Mouse (Mus musculus) liver, embryonic 12.5 days (tissue): Measurements from ENCODE around the gene Zzz3. TPM values are rescaled to one million over a fixed set of nuclear protein-coding genes. Genes with fewer than 3 reads are reported as not detected.

Experiments used
- ATAC-seq: fragments of 200-750 bp; cut with Nextera tagmentation; 2 replicates; pipeline ENCODE4 v1.8.0; 2017; ENCODE audit warnings: moderate number of reproducible peaks, mild to moderate bottlenecking, moderate library complexity
- H3K27ac ChIP-seq: fragments of 300-500 bp; sonication (generic); 2 replicates; pipeline ENCODE4 v1.5.1; 2016; ENCODE audit warnings: mild to moderate bottlenecking
- H3K27me3 ChIP-seq: fragments of 300-500 bp; sonication (generic); replicated peaks from 2 replicates; pipeline ENCODE4 v1.6.1; 2016; ENCODE audit warnings: mild to moderate bottlenecking, moderate library complexity
- H3K36me3 ChIP-seq: fragments of 300-500 bp; sonication (generic); 2 replicates; pipeline ENCODE4 v1.6.1; 2016; ENCODE audit warnings: mild to moderate bottlenecking, moderate library complexity
- H3K4me1 ChIP-seq: fragments of 300-500 bp; sonication (generic); 2 replicates; pipeline ENCODE4 v1.6.1; 2016
- H3K4me2 ChIP-seq: fragments of 300-500 bp; sonication (generic); 2 replicates; pipeline ENCODE4 v1.6.1; 2016; ENCODE audit warnings: mild to moderate bottlenecking, moderate library complexity
- H3K4me3 ChIP-seq: fragments of 300-500 bp; sonication (generic); 2 replicates; pipeline ENCODE4 v1.5.1; 2016; ENCODE audit warnings: mild to moderate bottlenecking, moderate library complexity
- H3K9ac ChIP-seq: fragments of 300-500 bp; sonication (generic); 2 replicates; pipeline ENCODE4 v1.6.1; 2016; ENCODE audit warnings: mild to moderate bottlenecking, moderate library complexity
- H3K9me3 ChIP-seq: fragments of 300-500 bp; sonication (generic); replicated peaks from 2 replicates; pipeline ENCODE4 v1.6.1; 2016; ENCODE audit warnings: mild to moderate bottlenecking, moderate library complexity
- WGBS: fragments of 180-500 bp; shearing (Covaris S2); methylation state at CpG from one replicate; pipeline ENCODE4 v1.1.7; 2016; ENCODE audit not compliant: insufficient replicate concordance; 5-methylcytosine and 5-hydroxymethylcytosine counted together
- polyA plus RNA-seq: library from polyadenylated mRNA; unstranded; fragments of >200 nt; fragmentation: Nextera tagmentation; extraction: Ambion mirVana; gene quantifications from 2 replicates; pipeline ENCODE4 v1.2.1, GENCODE M21; 2016

Gene Zzz3
- polyA plus RNA-seq, 1 experiment from 2014 or later, result 25.7 TPM

GRCm38 (mm10) chr3:152484206-152484605 lies 88.9 kb downstream of the Zzz3 start:
- no peak overlapping the region for H3K4me2 ChIP-seq
- peaks cover 2% of the 10 kb centered on the region for H3K4me1 ChIP-seq
- 76% methylated on average over 6 of the region's 6 CpGs for WGBS
- no peak for ATAC-seq
- no peaks in the 10 kb centered on the region for H3K36me3 ChIP-seq
- no peak overlapping the region for H3K9ac ChIP-seq
- H3K9me3 ChIP-seq, result peaks cover 10% of the 10 kb centered on the region
- H3K27ac ChIP-seq, result no peak overlapping the region
- H3K4me3 ChIP-seq, result no peak overlapping the region
- no peaks in the 10 kb centered on the region; the same call in 1 of the 2 replicates for H3K27me3 ChIP-seq

- WGBS, result 74% methylated on average over 4 of the region's 4 CpGs
- H3K4me2 ChIP-seq, result no peak overlapping the region
- H3K36me3 ChIP-seq, result no peaks in the 10 kb centered on the region
- H3K9me3 ChIP-seq, result peaks cover 10% of the 10 kb centered on the region
- no peak overlapping the region for H3K9ac ChIP-seq
- H3K4me3 ChIP-seq, result no peak overlapping the region
- ATAC-seq, result no peak
- no peaks in the 10 kb centered on the region for H3K27me3 ChIP-seq
- no peak overlapping the region for H3K27ac ChIP-seq
- no peaks in the 10 kb centered on the region for H3K4me1 ChIP-seq
Measured at GRCm38 (mm10) chr3:152488964-152489363, 93.7 kb downstream of the Zzz3 start.

- peaks cover 10% of the 10 kb centered on the region for H3K9me3 ChIP-seq
- H3K4me1 ChIP-seq, result no peaks in the 10 kb centered on the region
- 67% methylated on average over 5 of the region's 5 CpGs for WGBS
- no peaks in the 10 kb centered on the region for H3K36me3 ChIP-seq
- no peak overlapping the region for H3K9ac ChIP-seq
- H3K4me2 ChIP-seq, result no peak overlapping the region
- no peak overlapping the region for H3K27ac ChIP-seq
- H3K4me3 ChIP-seq, result no peak overlapping the region
- ATAC-seq, result no peak
- H3K27me3 ChIP-seq, result no peaks in the 10 kb centered on the region; the same call in 1 of the 2 replicates
Measured at GRCm38 (mm10) chr3:152490423-152490822, 95.2 kb downstream of the Zzz3 start.

GRCm38 (mm10) chr3:152492241-152492640 lies 97.0 kb downstream of the Zzz3 start:
- no peaks in the 10 kb centered on the region; the same call in 1 of the 2 replicates for H3K27me3 ChIP-seq
- no peaks in the 10 kb centered on the region for H3K36me3 ChIP-seq
- H3K4me2 ChIP-seq, result no peak overlapping the region
- H3K4me3 ChIP-seq, result no peak overlapping the region
- H3K4me1 ChIP-seq, result no peaks in the 10 kb centered on the region
- no peaks in the 10 kb centered on the region for H3K9me3 ChIP-seq
- no peak for ATAC-seq
- no peak overlapping the region for H3K27ac ChIP-seq
- WGBS, result 68% methylated on average over 6 of the region's 6 CpGs
- no peak overlapping the region for H3K9ac ChIP-seq

- no peak overlapping the region for H3K4me2 ChIP-seq
- no peaks in the 10 kb centered on the region; the same call in 1 of the 2 replicates for H3K27me3 ChIP-seq
- H3K9ac ChIP-seq, result no peak overlapping the region
- ATAC-seq, result no peak
- WGBS, result 58% methylated on average over 2 of the region's 2 CpGs
- H3K27ac ChIP-seq, result no peak overlapping the region
- H3K9me3 ChIP-seq, result no peaks in the 10 kb centered on the region
- no peaks in the 10 kb centered on the region for H3K36me3 ChIP-seq
- H3K4me1 ChIP-seq, result no peaks in the 10 kb centered on the region
- no peak overlapping the region for H3K4me3 ChIP-seq
Measured at GRCm38 (mm10) chr3:152493813-152494212, 98.5 kb downstream of the Zzz3 start.

GRCm38 (mm10) chr3:152494667-152495360 lies 99.5 kb downstream of the Zzz3 start:
- Histone ChIP-seq H3K36me3 (no peaks in the 10 kb centered on the region), H3K9me3 (no peaks in the 10 kb centered on the region), H3K4me2 (no peak overlapping the region), H3K4me3 (no peak overlapping the region), H3K27ac (no peak overlapping the region), H3K4me1 (no peaks in the 10 kb centered on the region), H3K9ac (no peak overlapping the region), H3K27me3 (no peaks in the 10 kb centered on the region; the same call in 1 of the 2 replicates)
- ATAC-seq, result no peak
- WGBS, result 65% methylated on average over 12 of the region's 12 CpGs

- no peaks in the 10 kb centered on the region for H3K36me3 ChIP-seq
- H3K4me1 ChIP-seq, result no peaks in the 10 kb centered on the region
- ATAC-seq, result no peak
- no peaks in the 10 kb centered on the region; the same call in 1 of the 2 replicates for H3K27me3 ChIP-seq
- 75% methylated on average over 8 of the region's 8 CpGs for WGBS
- H3K4me2 ChIP-seq, result no peak overlapping the region
- H3K27ac ChIP-seq, result no peak overlapping the region
- no peak overlapping the region for H3K4me3 ChIP-seq
- H3K9ac ChIP-seq, result no peak overlapping the region
- H3K9me3 ChIP-seq, result no peaks in the 10 kb centered on the region
Measured at GRCm38 (mm10) chr3:152495415-152495898, 100.2 kb downstream of the Zzz3 start.

- Histone ChIP-seq H3K36me3 (no peaks in the 10 kb centered on the region), H3K27me3 (no peaks in the 10 kb centered on the region; the same call in 1 of the 2 replicates), H3K4me3 (no peak overlapping the region), H3K4me2 (no peak overlapping the region), H3K9ac (no peak overlapping the region), H3K4me1 (no peaks in the 10 kb centered on the region), H3K27ac (no peak overlapping the region), H3K9me3 (no peaks in the 10 kb centered on the region)
- ATAC-seq, result no peak
- 66% methylated on average over 7 of the region's 7 CpGs for WGBS
Measured at GRCm38 (mm10) chr3:152497084-152497483, 101.8 kb downstream of the Zzz3 start.

GRCm38 (mm10) chr3:152497842-152498241 lies 102.6 kb downstream of the Zzz3 start:
- Histone ChIP-seq H3K9ac (no peak overlapping the region), H3K4me3 (no peak overlapping the region), H3K4me1 (no peaks in the 10 kb centered on the region), H3K4me2 (no peak overlapping the region), H3K36me3 (no peaks in the 10 kb centered on the region), H3K9me3 (no peaks in the 10 kb centered on the region), H3K27ac (no peak overlapping the region), H3K27me3 (no peaks in the 10 kb centered on the region; the same call in 1 of the 2 replicates)
- ATAC-seq, result no peak
- 65% methylated on average over 2 of the region's 2 CpGs for WGBS

GRCm38 (mm10) chr3:152498968-152499696 lies 103.9 kb downstream of the Zzz3 start:
- no peak overlapping the region for H3K9ac ChIP-seq
- H3K4me2 ChIP-seq, result no peak overlapping the region
- H3K27me3 ChIP-seq, result no peaks in the 10 kb centered on the region; the same call in 1 of the 2 replicates
- H3K4me1 ChIP-seq, result no peaks in the 10 kb centered on the region
- no peak overlapping the region for H3K27ac ChIP-seq
- no peaks in the 10 kb centered on the region for H3K36me3 ChIP-seq
- 56% methylated on average over 2 of the region's 2 CpGs for WGBS
- H3K9me3 ChIP-seq, result no peaks in the 10 kb centered on the region
- no peak for ATAC-seq
- no peak overlapping the region for H3K4me3 ChIP-seq

- no peaks in the 10 kb centered on the region for H3K36me3 ChIP-seq
- no peak overlapping the region for H3K27ac ChIP-seq
- H3K9ac ChIP-seq, result no peak overlapping the region
- H3K4me1 ChIP-seq, result no peaks in the 10 kb centered on the region
- no peak overlapping the region for H3K4me3 ChIP-seq
- no peak overlapping the region for H3K4me2 ChIP-seq
- 79% methylated on average over 8 of the region's 8 CpGs for WGBS
- H3K27me3 ChIP-seq, result no peaks in the 10 kb centered on the region
- no peak for ATAC-seq
- H3K9me3 ChIP-seq, result 0 out of 2 replicates have a peak, but pooled peaks cover 4% of the 10 kb centered on the region
Measured at GRCm38 (mm10) chr3:152507900-152508299, 112.6 kb downstream of the Zzz3 start.

GRCm38 (mm10) chr3:152508419-152508993 lies 113.2 kb downstream of the Zzz3 start:
- Histone ChIP-seq H3K27me3 (no peaks in the 10 kb centered on the region), H3K27ac (no peak overlapping the region), H3K4me2 (no peak overlapping the region), H3K9me3 (0 out of 2 replicates have a peak, but pooled peaks cover 4% of the 10 kb centered on the region), H3K36me3 (no peaks in the 10 kb centered on the region), H3K4me3 (no peak overlapping the region), H3K9ac (no peak overlapping the region), H3K4me1 (no peaks in the 10 kb centered on the region)
- 72% methylated on average over 12 of the region's 12 CpGs for WGBS
- ATAC-seq, result no peak
